Mouse (Mus musculus): Measurements from ENCODE around the gene Mfsd2a.

DNA sequence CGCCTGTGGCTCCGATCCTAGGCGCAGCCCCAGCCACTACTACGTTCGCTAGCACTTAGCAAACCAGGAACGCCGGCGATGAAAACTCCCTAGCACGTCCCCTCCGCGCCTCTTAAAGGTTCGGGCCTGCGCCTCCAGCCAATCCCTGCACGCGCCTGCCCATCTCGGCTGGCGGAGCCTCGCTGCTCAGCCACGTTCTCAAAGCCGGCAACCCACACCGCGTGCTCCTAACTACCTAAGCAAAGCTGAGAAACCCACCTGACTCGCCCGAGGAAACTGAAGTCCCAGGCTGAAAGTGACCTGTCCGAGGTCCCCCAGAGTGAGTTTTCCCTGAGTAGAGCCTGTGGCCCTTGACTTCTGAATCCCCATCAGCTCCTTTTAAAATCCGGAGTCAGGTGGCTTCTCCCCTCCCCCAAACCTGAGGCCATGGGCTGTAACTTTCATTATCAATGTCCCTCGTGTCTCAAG lies at the start of gene Mfsd2a:
- TF ChIP-seq CTCF (IDR thresholded peaks at IDR 0.05; ENCODE audit: low read depth, low read length) (no peak), POLR2A (IDR thresholded peaks at IDR 0.05; ENCODE audit: extremely low read depth, insufficient read depth, low read length) (peak; percentile 95)
